Mouse (Mus musculus) CH12.LX (cell line): ENCODE measurements at regions not wholly inside any gene's neighbourhood (a gene's known extent, or its start where the extent isn't known, plus 50 kb on each side); places are given as distances from the start of the nearest gene placed in this dataset.

Experiments used
- DNase-seq: peaks from one replicate; pipeline ENCODE4 v3.0.0-alpha.2; 2013; ENCODE audit errors: extremely low read depth
- H3K27ac ChIP-seq: 2 replicates; pipeline ENCODE4 v1.5.1; 2012; ENCODE audit warnings: low read depth, mild to moderate bottlenecking, control low read depth, moderate library complexity; ENCODE audit not compliant: insufficient read depth
- H3K27me3 ChIP-seq: replicated peaks from 2 replicates; pipeline ENCODE3; 2012; ENCODE audit warnings: inconsistent platforms
- H3K36me3 ChIP-seq, 2 experiments: replicated peaks in 1 of 2; 2 replicates each; pipeline versions ENCODE3 to v1.6.1; 2012; ENCODE audit warnings: inconsistent platforms in 1 of 2, low read length in 1 of 2, mild to moderate bottlenecking in 1 of 2, mixed read lengths in 1 of 2, moderate library complexity in 1 of 2; ENCODE audit not compliant: control insufficient read depth in 1 of 2, insufficient read depth in 1 of 2
- H3K4me1 ChIP-seq, 2 experiments: 2 replicates each; pipeline ENCODE4 v1.6.1; 2012; ENCODE audit warnings: inconsistent platforms in 1 of 2, moderate library complexity in 1 of 2; ENCODE audit not compliant: insufficient read depth in 2 of 2, control insufficient read depth in 1 of 2
- H3K4me2 ChIP-seq: 2 replicates; pipeline ENCODE4 v1.6.1; 2012; ENCODE audit warnings: low read depth, mild to moderate bottlenecking, control low read depth; ENCODE audit not compliant: poor library complexity, insufficient read depth, severe bottlenecking
- H3K4me3 ChIP-seq, 3 experiments: fragments of 150-350 bp in 1 of 3; sonication (generic) in 1 of 3; replicated peaks in 1 of 3; 2 replicates each; pipeline versions ENCODE3 to v1.5.1; 2011 to 2012; ENCODE audit warnings: low read depth in 2 of 3, low read length in 2 of 3, mild to moderate bottlenecking in 2 of 3, moderate library complexity in 2 of 3, control low read depth in 1 of 3, improper control_type of control experiment in 1 of 3, inconsistent platforms in 1 of 3, mixed read lengths in 1 of 3; ENCODE audit not compliant: poor library complexity in 1 of 3
- H3K79me2 ChIP-seq: replicated peaks from 2 replicates; pipeline ENCODE4 v1.6.1; 2012; ENCODE audit warnings: mild to moderate bottlenecking, moderate library complexity; ENCODE audit not compliant: control insufficient read depth, poor library complexity, insufficient read depth, severe bottlenecking; ENCODE audit errors: extremely low read depth
- H3K9ac ChIP-seq: 2 replicates; pipeline ENCODE4 v1.6.1; 2012; ENCODE audit warnings: low read depth, mild to moderate bottlenecking, control low read depth, moderate library complexity; ENCODE audit not compliant: insufficient read depth
- H3K9me3 ChIP-seq: replicated peaks from 2 replicates; pipeline ENCODE3; 2012; ENCODE audit warnings: low read length, inconsistent platforms, mixed read lengths
- BHLHE40 ChIP-seq: IDR thresholded peaks from 2 replicates; pipeline ENCODE4 v1.6.1; 2011; ENCODE audit warnings: mild to moderate bottlenecking, low read depth, low read length, improper control_type of control experiment
- CHD1 ChIP-seq: IDR thresholded peaks from 2 replicates; pipeline ENCODE4 v1.6.1; 2012; ENCODE audit warnings: low read depth, low read length, improper control_type of control experiment, inconsistent platforms
- CHD2 ChIP-seq: IDR thresholded peaks from 2 replicates; pipeline ENCODE4 v1.6.1; 2011; ENCODE audit warnings: low read length, improper control_type of control experiment
- E2F4 ChIP-seq: IDR thresholded peaks from 2 replicates; pipeline ENCODE4 v1.6.1; 2011; ENCODE audit warnings: low read depth, low read length, improper control_type of control experiment; ENCODE audit not compliant: insufficient replicate concordance
- EP300 ChIP-seq: IDR thresholded peaks from 2 replicates; pipeline ENCODE4 v1.6.1; 2011; ENCODE audit warnings: low read length, improper control_type of control experiment
- ETS1 ChIP-seq: conservative IDR thresholded peaks from 2 replicates; pipeline ENCODE4 v1.6.1; 2012; ENCODE audit warnings: low read depth, mild to moderate bottlenecking, inconsistent platforms, low read length, improper control_type of control experiment, moderate library complexity
- GABPA ChIP-seq: IDR thresholded peaks from 2 replicates; pipeline ENCODE4 v1.6.1; 2012; ENCODE audit warnings: low read depth, low read length, improper control_type of control experiment, inconsistent platforms; ENCODE audit not compliant: insufficient replicate concordance
- IRF4 ChIP-seq: IDR thresholded peaks from 2 replicates; pipeline ENCODE4 v1.6.1; 2014; ENCODE audit warnings: low read depth, mild to moderate bottlenecking, inconsistent platforms, low read length, improper control_type of control experiment
- JUND ChIP-seq: conservative IDR thresholded peaks from 2 replicates; pipeline ENCODE4 v1.6.1; 2011; ENCODE audit warnings: low read depth, low read length, improper control_type of control experiment
- KAT2A ChIP-seq: IDR thresholded peaks from 2 replicates; pipeline ENCODE4 v1.6.1; 2012; ENCODE audit warnings: low read length, improper control_type of control experiment, inconsistent platforms; ENCODE audit not compliant: insufficient replicate concordance
- MAFK ChIP-seq: IDR thresholded peaks from 2 replicates; pipeline ENCODE4 v1.6.1; 2011; ENCODE audit warnings: low read length, improper control_type of control experiment; ENCODE audit not compliant: insufficient replicate concordance
- MAX ChIP-seq: IDR thresholded peaks from 2 replicates; pipeline ENCODE4 v1.6.1; 2011; ENCODE audit warnings: low read length, improper control_type of control experiment
- MAZ ChIP-seq: IDR thresholded peaks from 2 replicates; pipeline ENCODE4 v1.6.1; 2012; ENCODE audit warnings: low read depth, mild to moderate bottlenecking, inconsistent platforms, low read length, improper control_type of control experiment, moderate library complexity
- MEF2A ChIP-seq: IDR thresholded peaks from 2 replicates; pipeline ENCODE4 v1.6.1; 2014; ENCODE audit warnings: low read depth, mild to moderate bottlenecking, inconsistent platforms, low read length, improper control_type of control experiment, borderline replicate concordance
- MYC ChIP-seq: IDR thresholded peaks from 2 replicates; pipeline ENCODE4 v1.6.1; 2011; ENCODE audit warnings: low read depth, mild to moderate bottlenecking, improper control_type of control experiment, low read length
- NELFE ChIP-seq: IDR thresholded peaks from 2 replicates; pipeline ENCODE4 v1.6.1; 2011; ENCODE audit warnings: low read depth, low read length, improper control_type of control experiment
- NRF1 ChIP-seq: IDR thresholded peaks from 2 replicates; pipeline ENCODE4 v1.6.1; 2014; ENCODE audit warnings: low read depth, mild to moderate bottlenecking, inconsistent platforms, low read length, improper control_type of control experiment, moderate library complexity
- PAX5 ChIP-seq: IDR thresholded peaks from 2 replicates; pipeline ENCODE4 v1.6.1; 2012; ENCODE audit warnings: low read length, inconsistent platforms, mixed read lengths
- POLR2A ChIP-seq: IDR thresholded peaks from 2 replicates; pipeline ENCODE4 v1.6.1; 2011; ENCODE audit warnings: low read depth, mild to moderate bottlenecking, improper control_type of control experiment, low read length
- POLR2AphosphoS2 ChIP-seq: IDR thresholded peaks from 2 replicates; pipeline ENCODE4 v1.6.1; 2011; ENCODE audit warnings: low read depth, low read length, improper control_type of control experiment
- RAD21 ChIP-seq: IDR thresholded peaks from 2 replicates; pipeline ENCODE4 v1.6.1; 2011; ENCODE audit warnings: low read depth, mild to moderate bottlenecking, low read length, improper control_type of control experiment, moderate library complexity
- RCOR1 ChIP-seq: conservative IDR thresholded peaks from 2 replicates; pipeline ENCODE4 v1.6.1; 2012; ENCODE audit warnings: low read depth, mild to moderate bottlenecking, inconsistent platforms, low read length, improper control_type of control experiment
- SIN3A ChIP-seq: IDR thresholded peaks from 2 replicates; pipeline ENCODE4 v1.6.1; 2012; ENCODE audit warnings: low read length, improper control_type of control experiment, inconsistent platforms
- SMC3 ChIP-seq: IDR thresholded peaks from 2 replicates; pipeline ENCODE4 v1.6.1; 2011; ENCODE audit warnings: low read depth, low read length, improper control_type of control experiment
- TCF12 ChIP-seq: IDR thresholded peaks from 2 replicates; pipeline ENCODE4 v1.6.1; 2014; ENCODE audit warnings: low read depth, mild to moderate bottlenecking, inconsistent platforms, low read length, improper control_type of control experiment
- UBTF ChIP-seq: IDR thresholded peaks from 2 replicates; pipeline ENCODE4 v1.6.1; 2012; ENCODE audit warnings: low read depth, mild to moderate bottlenecking, inconsistent platforms, low read length, improper control_type of control experiment, moderate library complexity
- USF2 ChIP-seq: conservative IDR thresholded peaks from 2 replicates; pipeline ENCODE4 v1.6.1; 2011; ENCODE audit warnings: low read depth, low read length, improper control_type of control experiment
- ZC3H11A ChIP-seq: IDR thresholded peaks from 2 replicates; pipeline ENCODE4 v1.6.1; 2012; ENCODE audit warnings: low read depth, mild to moderate bottlenecking, inconsistent platforms, low read length, improper control_type of control experiment
- ZMIZ1 ChIP-seq: IDR thresholded peaks from 2 replicates; pipeline ENCODE4 v1.6.1; 2012; ENCODE audit warnings: low read depth, mild to moderate bottlenecking, inconsistent platforms, low read length, improper control_type of control experiment
- dilution Hi-C: fragments of 300-500 bp; cut with MboI; formaldehyde crosslinking; loops from 2 replicates; pipeline ENCODE4 v1.14.3; 2020; ENCODE audit warnings: low sequenced_read_pairs; ENCODE audit not compliant: extremely low pct_unique_long_range_greater_than_20kb, extremely low pct_ligation_motif_present
- in situ Hi-C: fragments of 300-500 bp; cut with MboI; formaldehyde crosslinking; loops from 3 replicates; pipeline ENCODE4 v1.14.3; 2019; ENCODE audit warnings: low sequenced_read_pairs, low pct_ligation_motif_present, low pct_unique_long_range_greater_than_20kb, mixed read lengths

DNA sequence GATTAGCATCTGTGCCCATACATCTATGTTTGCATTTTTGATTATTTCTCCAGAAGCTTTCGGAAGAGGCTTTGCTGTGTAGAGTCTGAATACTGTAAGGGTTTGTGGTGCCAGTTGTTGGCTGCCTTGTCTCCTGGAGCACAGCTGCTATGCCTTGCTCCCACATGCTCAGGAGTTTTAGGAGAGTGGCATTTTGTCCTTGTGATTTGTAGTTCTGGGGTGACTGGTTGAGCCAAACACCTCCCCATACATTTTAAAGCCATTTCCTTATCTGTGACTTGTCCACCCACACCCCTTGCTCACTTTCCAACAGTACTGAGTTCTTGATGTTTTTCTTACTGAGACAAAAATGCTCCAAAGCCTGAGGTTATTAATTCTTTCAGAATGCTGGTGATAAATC, 60.4 kb upstream of the Lipc start:
- in situ Hi-C loops = loop anchor here (10.0 kb wide), 1 partner anchor 52 kb away; no protein-coding TSS in a partner anchor

DNA sequence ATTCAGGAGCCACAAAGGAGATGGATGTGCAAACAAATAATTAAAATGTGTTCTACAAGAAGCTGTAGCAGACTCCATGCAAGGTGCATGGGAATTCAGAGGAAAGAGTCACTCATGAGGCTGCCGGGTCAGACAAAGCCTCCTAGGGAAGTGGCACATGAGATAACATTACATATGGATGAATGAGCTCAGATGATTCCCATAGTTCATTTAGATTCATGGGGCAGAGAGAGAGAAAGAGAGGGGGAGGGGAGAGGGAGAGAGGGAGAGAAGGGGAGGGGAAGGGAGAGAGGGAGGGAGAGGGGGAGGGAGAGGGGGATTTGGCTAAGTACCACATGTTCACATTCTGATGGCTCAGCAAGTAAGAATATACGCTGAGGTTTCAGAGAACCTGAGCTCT, 52.6 kb upstream of the Lipc start:
- Histone ChIP-seq H3K4me3 (no peak overlapping the region), H3K4me1 (peaks cover 2% of the 10 kb centered on the region in 2 experiments; a peak in 2 of 4 replicates), H3K27ac (no peak overlapping the region), H3K27me3 (no peaks in the 10 kb centered on the region), H3K36me3 (no peaks in the 10 kb centered on the region), H3K79me2 (no peaks in the 10 kb centered on the region), H3K9me3 (no peaks in the 10 kb centered on the region), H3K4me2 (no peak overlapping the region), H3K9ac (no peak overlapping the region)
- no peak for TF ChIP-seq E2F4
- TF ChIP-seq SMC3 = no peak
- no peak for TF ChIP-seq ETS1
- no peak for TF ChIP-seq MYC
- no peak for TF ChIP-seq PAX5
- no peak for TF ChIP-seq MAZ
- no peak for TF ChIP-seq KAT2A
- no peak for TF ChIP-seq TCF12
- TF ChIP-seq USF2 = no peak
- no peak for TF ChIP-seq RCOR1
- no peak for TF ChIP-seq BHLHE40
- no peak for TF ChIP-seq RAD21
- no peak for TF ChIP-seq MEF2A
- TF ChIP-seq ZMIZ1 = no peak
- no peak for TF ChIP-seq UBTF
- no peak for TF ChIP-seq CHD1
- TF ChIP-seq GABPA = no peak
- TF ChIP-seq POLR2A = no peak
- no peak for TF ChIP-seq MAX
- in situ Hi-C loops = no loop called here
- DNase-seq = no peak
- dilution Hi-C loops = no loop called here

More for the DNA sequence above, 60.4 kb upstream of the Lipc start:
- no peak overlapping the region for H3K9ac ChIP-seq
- H3K4me2 ChIP-seq = no peak overlapping the region
- H3K27me3 ChIP-seq = no peaks in the 10 kb centered on the region
- no peaks in the 10 kb centered on the region for H3K9me3 ChIP-seq
- no peak for DNase-seq
- no peak overlapping the region for H3K4me3 ChIP-seq
- H3K79me2 ChIP-seq = no peaks in the 10 kb centered on the region
- H3K36me3 ChIP-seq = no peaks in the 10 kb centered on the region
- no peak for TF ChIP-seq EP300
- no peak for TF ChIP-seq MYC
- TF ChIP-seq ZMIZ1 = no peak
- no peak for TF ChIP-seq NELFE
- TF ChIP-seq KAT2A = no peak
- no peak for TF ChIP-seq MAX
- TF ChIP-seq CHD2 = no peak
- no peak for TF ChIP-seq IRF4
- TF ChIP-seq MAFK = no peak
- no peak for TF ChIP-seq BHLHE40
- no peak for TF ChIP-seq RCOR1
- no peak for TF ChIP-seq ETS1
- TF ChIP-seq POLR2AphosphoS2 = no peak
- TF ChIP-seq ZC3H11A = no peak
- TF ChIP-seq POLR2A = no peak
- no peak for TF ChIP-seq TCF12
- no peak for TF ChIP-seq SIN3A
- TF ChIP-seq PAX5 = no peak
- no peak for TF ChIP-seq JUND
- no peak for TF ChIP-seq NRF1
- H3K27ac ChIP-seq = no peak overlapping the region
- H3K4me1 ChIP-seq = peaks cover 6 to 17% of the 10 kb centered on the region in 2 experiments
- dilution Hi-C loops = no loop called here
